Mouse (Mus musculus) heart, postnatal 0 days (tissue): ENCODE measurements around the gene Trim6. TPM values are rescaled to one million over a fixed set of nuclear protein-coding genes. Genes with fewer than 3 reads are reported as not detected.

Experiments used
- ATAC-seq: fragments of 200-750 bp; cut with Nextera tagmentation; 2 replicates; pipeline ENCODE4 v1.8.0; 2017; ENCODE audit warnings: low read depth, moderate number of reproducible peaks, moderate library complexity; ENCODE audit not compliant: insufficient read depth
- DNase-seq: peaks from one replicate; pipeline ENCODE4 v3.0.0-alpha.2; 2016; ENCODE audit warnings: low spot score
- H3K27ac ChIP-seq: fragments of 300-500 bp; sonication (generic); 2 replicates; pipeline ENCODE4 v1.5.1; 2014; ENCODE audit warnings: low read depth, mild to moderate bottlenecking
- H3K27me3 ChIP-seq: fragments of 300-500 bp; sonication (generic); 2 replicates; pipeline ENCODE4 v1.6.1; 2014; ENCODE audit warnings: low read length, mixed read lengths; ENCODE audit not compliant: control insufficient read depth, insufficient read depth
- H3K36me3 ChIP-seq: fragments of 300-500 bp; sonication (generic); replicated peaks from 2 replicates; pipeline ENCODE4 v1.6.1; 2014; ENCODE audit warnings: low read length, mixed read lengths; ENCODE audit not compliant: control insufficient read depth, insufficient read depth
- H3K4me1 ChIP-seq: fragments of 300-500 bp; sonication (generic); 2 replicates; pipeline ENCODE4 v1.6.1; 2014; ENCODE audit warnings: antibody characterized with exemption; ENCODE audit not compliant: control insufficient read depth, insufficient read depth
- H3K4me2 ChIP-seq: fragments of 300-500 bp; sonication (generic); 2 replicates; pipeline ENCODE4 v1.6.1; 2014; ENCODE audit warnings: low read depth, mild to moderate bottlenecking, low read length, moderate library complexity
- H3K4me3 ChIP-seq: fragments of 300-500 bp; sonication (generic); 2 replicates; pipeline ENCODE4 v1.5.1; 2014; ENCODE audit warnings: low read depth, low read length
- H3K9ac ChIP-seq: fragments of 300-500 bp; sonication (generic); replicated peaks from 2 replicates; pipeline ENCODE4 v1.6.1; 2014; ENCODE audit warnings: low read depth, low read length, mixed read lengths
- H3K9me3 ChIP-seq: fragments of 300-500 bp; sonication (generic); replicated peaks from 2 replicates; pipeline ENCODE4 v1.6.1; 2016; ENCODE audit warnings: low read length; ENCODE audit not compliant: control insufficient read depth
- CTCF ChIP-seq: IDR thresholded peaks from 2 replicates; pipeline ENCODE4 v1.5.1; 2016; ENCODE audit warnings: antibody characterized with exemption, control low read depth, low read depth
- EP300 ChIP-seq: IDR thresholded peaks from 2 replicates; pipeline ENCODE4 v1.6.1; 2016; ENCODE audit warnings: antibody characterized with exemption, low read depth
- WGBS: fragments of 180-500 bp; shearing (Covaris S2); extraction: QIAGEN DNeasy Blood & Tissue Kit; methylation state at CpG from one replicate; pipeline ENCODE4 v1.1.7; 2014; 5-methylcytosine and 5-hydroxymethylcytosine counted together
- polyA plus RNA-seq: library from polyadenylated mRNA; unstranded; fragments of >200 nt; fragmentation: Nextera tagmentation; extraction: Ambion mirVana; gene quantifications from 2 replicates; pipeline ENCODE4 v1.2.1, GENCODE M21; 2015
- total RNA-seq: library from RNA; depleted of rRNA; stranded (reverse); fragments of >200 nt; gene quantifications from 2 replicates; pipeline ENCODE4 v1.2.3, GENCODE M21; 2014; ENCODE audit warnings: low replicate concordance

The Trim6 gene
- total and polyA plus RNA-seq, 2 experiments from 2014 or later: 1.4 to 2.9 TPM

- no peaks in the 10 kb centered on the region for H3K36me3 ChIP-seq
- TF ChIP-seq CTCF (no peak), EP300 (no peak)
- no peaks in the 10 kb centered on the region for H3K27me3 ChIP-seq
- H3K4me2 ChIP-seq: no peak within 1 kb of the TSS
- no peak within 1 kb of the TSS for H3K4me3 ChIP-seq
- DNase-seq: no peak
- no peaks in the 10 kb centered on the region for H3K4me1 ChIP-seq
- H3K9ac ChIP-seq: no peak within 1 kb of the TSS
- 71% methylated on average over 2 of the region's 2 CpGs for WGBS
- no peak for ATAC-seq
- H3K9me3 ChIP-seq: no peaks in the 10 kb centered on the region
- H3K27ac ChIP-seq: no peak within 1 kb of the TSS
Measured at GRCm38 (mm10) chr7:104183292-104183691, 35.3 kb upstream of the Trim6 start, which contains the start of gene Olfr648. Gene Olfr648 (minus strand): TSS chr7:104183392.

- no peak overlapping the region for H3K27ac ChIP-seq
- H3K4me1 ChIP-seq: no peaks in the 10 kb centered on the region
- ATAC-seq (no peak), DNase-seq (no peak)
- WGBS: 44% methylated on average over 9 of the region's 9 CpGs
- no peak overlapping the region for H3K9ac ChIP-seq
- H3K9me3 ChIP-seq: no peaks in the 10 kb centered on the region
- H3K4me3 ChIP-seq: no peak overlapping the region
- H3K36me3 ChIP-seq: no peaks in the 10 kb centered on the region
- H3K27me3 ChIP-seq: no peaks in the 10 kb centered on the region
- no peak overlapping the region for H3K4me2 ChIP-seq
- TF ChIP-seq CTCF (no peak), EP300 (no peak)
Measured at GRCm38 (mm10) chr7:104191275-104191674, 27.3 kb upstream of the Trim6 start.

- Histone ChIP-seq H3K27ac (no peak within 1 kb of the TSS), H3K4me3 (no peak within 1 kb of the TSS), H3K27me3 (no peaks in the 10 kb centered on the region), H3K4me2 (no peak within 1 kb of the TSS), H3K9ac (no peak within 1 kb of the TSS), H3K36me3 (no peaks in the 10 kb centered on the region), H3K9me3 (no peaks in the 10 kb centered on the region), H3K4me1 (no peaks in the 10 kb centered on the region)
- DNase-seq (no peak), ATAC-seq (no peak)
- TF ChIP-seq CTCF: no peak
- no peak for TF ChIP-seq EP300
- WGBS: 74% methylated on average over 6 of the region's 6 CpGs
Measured at GRCm38 (mm10) chr7:104195885-104196284, 22.7 kb upstream of the Trim6 start, which contains the start of gene Olfr649. Gene Olfr649 (minus strand): TSS chr7:104195985.

GRCm38 (mm10) chr7:104199822-104200221 is 18.8 kb upstream of the Trim6 start:
- no peak overlapping the region for H3K4me3 ChIP-seq
- DNase-seq: peak; percentile 53
- H3K36me3 ChIP-seq: no peaks in the 10 kb centered on the region
- no peak overlapping the region for H3K4me2 ChIP-seq
- peak; percentile 67; the same call in 1 of the 2 replicates for ATAC-seq
- no peaks in the 10 kb centered on the region for H3K4me1 ChIP-seq
- no peaks in the 10 kb centered on the region for H3K27me3 ChIP-seq
- H3K9ac ChIP-seq: no peak overlapping the region
- TF ChIP-seq CTCF (peak; percentile 96), EP300 (no peak)
- WGBS: 4% methylated on average over 5 of the region's 5 CpGs
- no peak overlapping the region for H3K27ac ChIP-seq
- no peaks in the 10 kb centered on the region for H3K9me3 ChIP-seq

- H3K9me3 ChIP-seq: no peaks in the 10 kb centered on the region
- no peaks in the 10 kb centered on the region for H3K4me1 ChIP-seq
- no peak overlapping the region for H3K4me3 ChIP-seq
- ATAC-seq: no peak
- no peak overlapping the region for H3K4me2 ChIP-seq
- DNase-seq: no peak
- no peak for TF ChIP-seq CTCF
- no peak for TF ChIP-seq EP300
- H3K27ac ChIP-seq: no peak overlapping the region
- 83% methylated on average over 7 of the region's 7 CpGs for WGBS
- H3K9ac ChIP-seq: no peak overlapping the region
- H3K27me3 ChIP-seq: no peaks in the 10 kb centered on the region
- no peaks in the 10 kb centered on the region for H3K36me3 ChIP-seq
Measured at GRCm38 (mm10) chr7:104206197-104206596, 12.4 kb upstream of the Trim6 start.

- no peak for DNase-seq
- Histone ChIP-seq H3K36me3 (no peaks in the 10 kb centered on the region), H3K4me3 (no peak overlapping the region), H3K4me2 (no peak overlapping the region), H3K4me1 (peaks cover 5% of the 10 kb centered on the region; the same call in 1 of the 2 replicates), H3K9me3 (no peaks in the 10 kb centered on the region), H3K27ac (no peak overlapping the region), H3K27me3 (no peaks in the 10 kb centered on the region), H3K9ac (no peak overlapping the region)
- TF ChIP-seq EP300 (no peak), CTCF (no peak)
- WGBS: 23% methylated on average over 1 of the region's 1 CpGs
- ATAC-seq: no peak
Measured at GRCm38 (mm10) chr7:104216011-104216535, 2.5 kb upstream of the Trim6 start.
